Mouse (Mus musculus) bone marrow, adult 2 months (tissue): ENCODE results near the gene Gm45799.

Experiments
- CTCF ChIP-seq: fragments of 200-500 bp; IDR thresholded peaks from 2 replicates; pipeline ENCODE4 v1.5.1; 2011; ENCODE audit warnings: low read length, control low read depth; ENCODE audit not compliant: control insufficient read depth, insufficient read depth
- POLR2A ChIP-seq: fragments of 200-500 bp; IDR thresholded peaks from 2 replicates; pipeline ENCODE4 v1.6.1; 2011; ENCODE audit warnings: low read depth, mild to moderate bottlenecking, control low read depth, low read length, borderline replicate concordance; ENCODE audit not compliant: control insufficient read depth

DNA sequence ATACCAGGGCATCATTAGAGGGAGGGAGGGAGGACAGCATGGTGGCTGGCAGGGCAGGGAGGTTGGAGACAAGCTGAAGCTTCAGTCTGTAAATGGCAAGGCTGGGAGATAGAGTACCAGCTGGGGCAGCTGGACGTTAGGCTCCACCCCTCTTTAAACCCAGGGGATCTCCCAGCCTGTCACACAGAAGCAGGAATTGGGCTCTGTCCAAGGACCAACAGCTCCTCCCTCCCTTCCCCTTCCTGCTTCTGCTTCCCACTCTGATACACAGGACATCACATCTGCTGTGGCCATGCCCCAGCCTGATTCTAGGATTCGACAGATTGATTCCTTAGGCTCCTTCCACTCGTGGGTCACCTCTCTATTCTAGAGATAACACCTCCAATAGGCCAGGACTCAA is 11.7 kb upstream of the Gm45799 start:
- TF ChIP-seq CTCF (no peak), POLR2A (no peak)
